Mouse (Mus musculus) stomach, embryonic 16.5 days (tissue): ENCODE measurements around the gene Zbtb38. TPM values are rescaled to one million over a fixed set of nuclear protein-coding genes. Genes with fewer than 3 reads are reported as not detected.
"Not testable (repeated sequence)": the region's sequence is repeated elsewhere in the genome, so short reads cannot be mapped to it uniquely, and the experiment has no call there.

Experiments
- ATAC-seq: fragments of 200-750 bp; cut with Nextera tagmentation; 2 replicates; pipeline ENCODE4 v1.8.0; 2017; ENCODE audit warnings: moderate number of reproducible peaks, moderate TSS enrichment; ENCODE audit not compliant: insufficient read depth, low FRiP score
- H3K27ac ChIP-seq: fragments of 300-500 bp; sonication (generic); 2 replicates; pipeline ENCODE4 v1.5.1; 2014; ENCODE audit warnings: low read length
- H3K27me3 ChIP-seq: fragments of 300-500 bp; sonication (generic); 2 replicates; pipeline ENCODE4 v1.6.1; 2014; ENCODE audit warnings: low read length, control low read depth, mixed read lengths; ENCODE audit not compliant: control insufficient read depth, insufficient read depth
- H3K36me3 ChIP-seq: fragments of 300-500 bp; sonication (generic); 2 replicates; pipeline ENCODE4 v1.6.1; 2014; ENCODE audit warnings: low read length; ENCODE audit not compliant: control insufficient read depth, insufficient read depth
- H3K4me1 ChIP-seq: fragments of 300-500 bp; sonication (generic); 2 replicates; pipeline ENCODE4 v1.6.1; 2014; ENCODE audit warnings: low read length, control low read depth, mixed read lengths; ENCODE audit not compliant: control insufficient read depth, insufficient read depth
- H3K4me2 ChIP-seq: fragments of 300-500 bp; sonication (generic); 2 replicates; pipeline ENCODE4 v1.6.1; 2014; ENCODE audit warnings: low read depth, low read length, mixed read lengths
- H3K4me3 ChIP-seq: fragments of 300-500 bp; sonication (generic); replicated peaks from 2 replicates; pipeline ENCODE4 v1.5.1; 2014; ENCODE audit warnings: mild to moderate bottlenecking, low read length
- H3K9ac ChIP-seq: fragments of 300-500 bp; sonication (generic); 2 replicates; pipeline ENCODE4 v1.6.1; 2014; ENCODE audit warnings: low read length
- H3K9me3 ChIP-seq: fragments of 300-500 bp; sonication (generic); replicated peaks from 2 replicates; pipeline ENCODE4 v1.6.1; 2016; ENCODE audit warnings: low read length, control low read depth; ENCODE audit not compliant: control insufficient read depth
- WGBS: fragments of 180-500 bp; shearing (Covaris S2); extraction: QIAGEN DNeasy Blood & Tissue Kit; methylation state at CpG from one replicate; pipeline ENCODE4 v1.1.7; 2014; 5-methylcytosine and 5-hydroxymethylcytosine counted together
- polyA plus RNA-seq: library from polyadenylated mRNA; unstranded; fragments of >200 nt; fragmentation: Nextera tagmentation; extraction: Ambion mirVana; gene quantifications from 2 replicates; pipeline ENCODE4 v1.2.1, GENCODE M21; 2015

The Zbtb38 gene
- polyA plus RNA-seq, 1 experiment from 2014 or later, result 19.4 TPM

GRCm38 (mm10) chr9:96684866-96685599 lies 67.6 kb downstream of the Zbtb38 start:
- H3K36me3 ChIP-seq, result peaks cover 22% of the 10 kb centered on the region
- no peak for ATAC-seq
- no peak overlapping the region for H3K9ac ChIP-seq
- H3K27ac ChIP-seq, result no peak overlapping the region
- no peak overlapping the region for H3K4me2 ChIP-seq
- 86% methylated on average over 14 of the region's 14 CpGs for WGBS
- H3K9me3 ChIP-seq, result no peaks in the 10 kb centered on the region
- H3K4me1 ChIP-seq, result 0 out of 2 replicates have a peak, but pooled peaks cover 4% of the 10 kb centered on the region
- H3K4me3 ChIP-seq, result no peak overlapping the region
- H3K27me3 ChIP-seq, result no peaks in the 10 kb centered on the region

GRCm38 (mm10) chr9:96684165-96684792 lies 68.4 kb downstream of the Zbtb38 start:
- Histone ChIP-seq H3K4me3 (no peak overlapping the region), H3K4me1 (0 out of 2 replicates have a peak, but pooled peaks cover 4% of the 10 kb centered on the region), H3K27ac (no peak overlapping the region), H3K27me3 (no peaks in the 10 kb centered on the region), H3K9ac (no peak overlapping the region), H3K4me2 (no peak overlapping the region), H3K9me3 (no peaks in the 10 kb centered on the region), H3K36me3 (peaks cover 22% of the 10 kb centered on the region)
- no peak for ATAC-seq
- 92% methylated on average over 4 of the region's 4 CpGs for WGBS

- H3K9ac ChIP-seq, result no peak overlapping the region
- no peak for ATAC-seq
- no peaks in the 10 kb centered on the region for H3K4me1 ChIP-seq
Measured at GRCm38 (mm10) chr9:96678611-96679010, 74.0 kb downstream of the Zbtb38 start.

GRCm38 (mm10) chr9:96677711-96678110 lies 74.9 kb downstream of the Zbtb38 start:
- not testable (repeated sequence) for H3K27me3 ChIP-seq, H3K36me3 ChIP-seq, H3K4me1 ChIP-seq, H3K9me3 ChIP-seq, H3K27ac ChIP-seq, H3K9ac ChIP-seq, H3K4me3 ChIP-seq, H3K4me2 ChIP-seq, ATAC-seq
- WGBS, result 87% methylated on average over 5 of the region's 5 CpGs

More at GRCm38 (mm10) chr9:96678611-96679010, 74.0 kb downstream of the Zbtb38 start:
- Histone ChIP-seq H3K9me3 (no peaks in the 10 kb centered on the region), H3K4me3 (no peak overlapping the region), H3K4me2 (no peak overlapping the region), H3K27ac (no peak overlapping the region), H3K27me3 (no peaks in the 10 kb centered on the region), H3K36me3 (no peaks in the 10 kb centered on the region)
- 80% methylated on average over 5 of the region's 5 CpGs for WGBS

GRCm38 (mm10) chr9:96676671-96677070 lies 76.0 kb downstream of the Zbtb38 start:
- Histone ChIP-seq H3K36me3 (no peaks in the 10 kb centered on the region), H3K4me2 (no peak overlapping the region), H3K9me3 (no peaks in the 10 kb centered on the region), H3K27ac (no peak overlapping the region), H3K4me3 (no peak overlapping the region), H3K4me1 (no peaks in the 10 kb centered on the region), H3K9ac (no peak overlapping the region), H3K27me3 (no peaks in the 10 kb centered on the region)
- WGBS, result 85% methylated on average over 10 of the region's 10 CpGs
- ATAC-seq, result no peak

- WGBS, result 80% methylated on average over 8 of the region's 8 CpGs
- no peaks in the 10 kb centered on the region for H3K4me1 ChIP-seq
- no peak overlapping the region for H3K4me2 ChIP-seq
- no peak overlapping the region for H3K4me3 ChIP-seq
- no peaks in the 10 kb centered on the region for H3K9me3 ChIP-seq
- H3K27me3 ChIP-seq, result no peaks in the 10 kb centered on the region
- no peaks in the 10 kb centered on the region for H3K36me3 ChIP-seq
- ATAC-seq, result no peak
- no peak overlapping the region for H3K27ac ChIP-seq
- H3K9ac ChIP-seq, result no peak overlapping the region
Measured at GRCm38 (mm10) chr9:96675763-96676640, 76.6 kb downstream of the Zbtb38 start.

- ATAC-seq, result peak; percentile 41; the same call in 1 of the 2 replicates
- Histone ChIP-seq H3K4me1 (no peaks in the 10 kb centered on the region), H3K4me3 (no peak overlapping the region), H3K9ac (no peak overlapping the region), H3K27ac (no peak overlapping the region), H3K36me3 (no peaks in the 10 kb centered on the region), H3K27me3 (no peaks in the 10 kb centered on the region), H3K4me2 (no peak overlapping the region), H3K9me3 (no peaks in the 10 kb centered on the region)
- 34% methylated on average over 5 of the region's 5 CpGs for WGBS
Measured at GRCm38 (mm10) chr9:96675071-96675762, 77.4 kb downstream of the Zbtb38 start.

GRCm38 (mm10) chr9:96674301-96674700 lies 78.3 kb downstream of the Zbtb38 start:
- Histone ChIP-seq H3K4me3 (no peak overlapping the region), H3K4me1 (no peaks in the 10 kb centered on the region), H3K9me3 (no peaks in the 10 kb centered on the region), H3K36me3 (no peaks in the 10 kb centered on the region), H3K27me3 (no peaks in the 10 kb centered on the region), H3K4me2 (no peak overlapping the region), H3K9ac (no peak overlapping the region), H3K27ac (no peak overlapping the region)
- 82% methylated on average over 8 of the region's 8 CpGs for WGBS
- ATAC-seq, result no peak
